Mouse (Mus musculus): Measurements from ENCODE around the gene 2310011J03Rik.

The 2310011J03Rik gene

DNA sequence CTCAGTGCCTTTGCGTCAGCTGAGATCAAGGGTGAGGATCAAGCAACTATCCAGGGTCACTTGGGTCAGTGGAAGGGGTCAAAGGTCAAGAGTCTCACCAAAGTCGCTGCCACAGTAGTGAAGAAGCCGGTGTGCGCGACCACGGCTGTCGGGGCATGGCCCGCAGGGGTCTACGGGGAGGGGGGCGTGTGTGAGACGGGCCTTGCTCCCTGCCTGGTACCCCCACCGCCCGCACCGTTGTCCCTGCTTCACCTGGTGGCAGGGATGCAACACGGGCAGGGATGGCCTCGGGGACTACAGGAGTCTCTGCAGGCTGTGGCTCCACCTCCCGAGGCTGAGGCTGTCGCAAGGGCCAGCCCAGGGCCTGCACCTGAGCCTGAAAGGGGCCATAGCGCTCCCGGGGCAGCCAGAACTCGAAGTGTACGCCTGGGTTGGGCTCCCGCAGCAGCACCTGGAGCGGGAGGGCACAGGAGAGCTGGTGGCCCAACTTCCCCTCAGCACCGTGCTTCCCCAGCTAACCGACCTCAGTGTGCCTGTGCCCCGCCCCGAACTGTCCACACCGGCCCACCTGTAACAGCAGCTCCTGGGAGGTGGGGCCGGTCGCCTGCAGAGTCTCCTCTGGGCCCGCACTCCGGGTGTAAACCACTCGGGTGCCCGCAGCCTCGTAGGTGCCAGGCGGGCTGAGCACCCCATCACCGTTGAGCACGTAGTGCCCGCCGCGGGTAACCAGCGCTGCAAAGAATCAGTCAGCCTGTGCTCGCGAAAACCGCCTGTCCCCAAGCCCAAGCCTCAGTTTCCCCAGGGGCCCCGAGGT, 21.4 kb upstream of the 2310011J03Rik start:
- DNase-seq, result no peak

DNA sequence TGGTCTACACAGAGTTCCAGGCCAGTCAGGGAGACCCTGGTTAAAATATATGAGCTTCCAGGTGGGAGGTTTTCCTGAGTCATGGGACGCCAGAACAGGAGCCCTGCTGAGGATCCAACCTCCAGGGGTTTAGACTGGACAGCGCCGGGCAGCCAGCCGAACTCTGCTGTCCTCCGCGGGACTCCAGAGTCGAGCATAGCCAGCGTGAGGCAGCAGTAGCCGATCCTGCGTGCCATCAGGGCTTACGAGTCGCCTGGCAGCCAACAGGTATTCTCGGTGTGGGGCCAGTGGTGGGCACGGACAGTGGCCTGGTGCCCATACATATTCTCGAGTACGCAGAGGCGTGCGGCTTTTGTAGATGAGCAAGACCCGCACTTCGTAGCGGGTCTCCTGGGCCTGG, 20.7 kb upstream of the 2310011J03Rik start:
- DNase-seq, result no peak

DNA sequence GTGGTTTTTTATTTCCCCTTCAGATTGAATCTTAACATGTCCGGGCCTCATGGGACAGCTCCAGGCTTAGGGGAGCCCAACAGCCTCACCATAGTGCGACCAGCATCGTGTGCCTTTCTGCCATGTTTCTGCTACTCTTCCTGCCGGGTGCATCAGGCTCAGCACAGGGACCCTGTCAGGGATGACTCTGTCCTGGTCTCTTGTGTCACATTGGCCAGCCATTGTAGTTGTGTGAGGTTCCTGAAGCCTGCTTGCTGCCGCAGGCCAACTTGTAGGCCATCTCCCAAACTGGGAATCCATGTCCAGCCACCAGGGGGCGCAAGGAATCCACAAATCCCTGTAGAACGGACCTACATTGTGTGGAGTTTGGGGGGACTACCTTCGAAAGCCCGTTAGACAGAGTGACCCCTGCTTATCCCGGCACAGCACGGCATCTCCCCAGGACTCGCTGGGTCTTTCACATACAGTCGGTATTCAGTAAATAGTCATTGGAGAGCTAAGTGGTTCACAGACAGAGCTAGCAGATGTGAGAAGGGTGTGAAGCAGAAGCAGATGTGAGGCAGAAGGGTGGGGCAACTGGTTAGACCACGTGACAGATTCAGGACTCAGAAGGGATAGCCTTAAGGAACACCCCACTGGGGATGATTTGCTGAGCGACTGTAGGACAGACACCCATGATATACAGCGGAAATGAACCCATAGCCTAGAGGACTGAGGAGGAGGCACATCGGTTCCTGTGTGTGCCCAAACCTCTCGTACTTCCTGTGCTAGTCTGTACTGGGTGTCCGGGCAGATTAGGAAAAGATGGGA, 19.8 kb upstream of the 2310011J03Rik start:
- peak; percentile 91 for DNase-seq

DNA sequence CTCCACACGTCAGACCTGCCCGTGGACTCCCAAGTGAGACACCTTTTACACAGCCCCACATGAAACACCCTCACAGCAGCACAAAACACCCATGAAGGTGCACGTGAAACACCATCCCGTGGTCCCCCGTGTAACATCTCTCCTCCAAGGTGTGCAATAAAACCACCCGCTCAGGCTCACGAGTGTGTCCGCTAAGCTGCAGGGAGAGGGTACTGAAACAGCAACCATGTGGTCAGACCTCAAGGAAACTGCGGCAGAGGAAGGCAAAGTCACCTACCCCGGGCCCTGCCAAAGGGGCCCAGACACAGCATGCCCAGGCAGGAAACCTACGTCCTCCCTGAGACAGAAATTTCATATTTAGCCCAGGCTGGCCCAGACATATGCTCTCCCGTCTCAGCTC, 15.9 kb upstream of the 2310011J03Rik start:
- no peak for DNase-seq

DNA sequence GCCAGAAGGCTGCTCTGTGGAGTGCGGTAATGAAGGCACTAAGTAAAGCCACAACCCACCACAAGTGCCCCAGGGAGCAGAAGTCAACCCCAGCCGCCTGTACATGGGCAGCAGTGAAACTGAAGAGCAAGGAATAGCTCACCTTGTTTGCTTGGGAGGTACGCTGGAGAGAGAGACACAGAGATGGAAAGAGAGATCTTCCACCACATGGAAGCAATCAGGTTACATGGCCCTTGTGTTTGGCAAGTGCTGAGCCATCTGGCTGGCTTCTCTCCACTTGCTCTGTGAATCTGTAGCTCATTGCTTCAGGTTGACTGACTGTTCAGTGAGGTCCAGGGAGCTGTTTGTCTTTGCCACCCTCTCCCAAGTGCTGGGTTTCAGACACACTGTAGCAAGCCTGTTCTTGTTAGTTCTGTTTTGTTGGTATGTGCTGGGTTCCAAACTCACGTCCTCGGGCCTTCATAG, 12.2 kb upstream of the 2310011J03Rik start:
- DNase-seq, result no peak

DNA sequence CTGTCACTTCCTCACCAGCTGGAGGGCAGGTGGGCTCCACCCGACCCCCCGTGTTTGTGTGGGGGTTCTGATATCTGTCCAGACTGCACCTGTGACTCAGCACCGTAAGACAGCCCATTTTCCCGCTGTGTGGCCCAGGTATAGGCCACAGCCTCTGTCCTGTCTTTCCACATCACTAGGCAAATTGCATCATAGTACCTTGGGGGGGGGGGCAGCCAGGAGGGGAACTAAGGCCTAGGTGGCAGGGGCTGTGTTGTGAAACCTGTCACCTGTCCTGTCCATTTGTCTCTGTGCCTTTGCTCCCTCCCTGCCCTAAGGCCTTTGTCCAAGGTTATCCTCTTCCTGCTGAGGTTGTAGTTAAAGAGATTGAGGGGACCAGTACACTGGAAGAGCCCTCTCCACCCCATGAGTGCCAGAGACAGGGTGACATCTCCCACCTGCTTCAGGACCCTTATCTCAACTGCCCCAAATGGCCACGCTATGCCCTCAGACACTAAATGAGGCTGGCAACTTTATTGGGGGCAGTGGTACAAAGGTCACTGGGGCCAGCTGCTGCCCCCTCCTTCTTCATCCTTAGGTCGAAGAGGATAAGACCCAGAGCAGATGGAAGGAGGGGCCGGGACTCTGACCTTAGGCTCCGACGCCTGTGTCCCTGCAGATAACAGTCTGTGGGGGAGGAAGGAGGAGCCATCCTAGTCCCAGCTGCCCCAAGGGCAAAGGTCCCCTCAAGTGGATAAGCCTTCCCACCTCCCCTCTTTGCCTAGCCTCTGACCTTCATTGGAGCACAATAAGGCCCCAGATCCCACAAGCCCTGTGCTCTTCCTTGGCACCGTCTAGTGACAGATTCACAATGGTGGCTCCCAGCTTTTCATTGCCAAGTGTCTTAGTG, 11.5 kb upstream of the 2310011J03Rik start:
- peak; percentile 90 for DNase-seq

DNA sequence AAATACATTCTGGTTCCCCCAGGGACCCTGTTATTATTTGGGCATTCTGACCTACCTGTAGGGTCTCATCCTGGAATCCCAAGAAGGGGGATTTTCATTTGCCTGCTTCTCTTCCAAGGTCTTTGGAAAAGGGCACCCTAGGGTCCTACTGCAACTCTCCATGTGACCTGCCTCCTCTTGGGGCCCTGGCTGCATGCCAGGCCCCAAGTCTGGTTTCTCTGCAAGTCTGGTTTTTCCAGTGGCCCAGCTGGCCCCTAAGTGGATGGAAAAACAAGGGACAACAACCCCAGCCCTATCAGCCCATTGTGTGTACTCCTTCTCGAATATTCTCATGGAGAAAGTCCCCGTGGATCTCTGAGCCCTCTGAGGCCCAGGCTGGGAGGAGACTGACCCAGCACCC, 10.6 kb upstream of the 2310011J03Rik start:
- DNase-seq, result no peak

DNA sequence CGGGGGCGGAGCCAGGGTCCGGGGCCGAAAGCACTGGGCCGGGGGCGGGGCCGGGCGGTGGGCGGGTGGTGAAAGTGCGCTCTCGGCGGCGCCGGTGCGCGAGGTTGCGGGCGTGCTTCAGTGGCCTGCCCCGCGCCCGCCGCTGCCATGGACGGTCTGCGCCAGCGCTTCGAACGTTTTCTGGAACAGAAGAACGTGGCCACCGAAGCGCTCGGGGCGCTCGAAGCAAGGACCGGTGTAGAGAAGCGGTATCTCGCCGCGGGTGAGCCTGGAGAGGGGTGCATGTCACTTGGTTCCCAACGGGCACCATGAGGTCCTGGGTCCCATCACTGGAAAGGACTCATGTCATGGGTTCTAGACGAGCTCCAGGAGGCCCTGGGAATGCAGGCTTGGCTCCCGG, 9.7 kb upstream of the 2310011J03Rik start:
- no peak for DNase-seq

DNA sequence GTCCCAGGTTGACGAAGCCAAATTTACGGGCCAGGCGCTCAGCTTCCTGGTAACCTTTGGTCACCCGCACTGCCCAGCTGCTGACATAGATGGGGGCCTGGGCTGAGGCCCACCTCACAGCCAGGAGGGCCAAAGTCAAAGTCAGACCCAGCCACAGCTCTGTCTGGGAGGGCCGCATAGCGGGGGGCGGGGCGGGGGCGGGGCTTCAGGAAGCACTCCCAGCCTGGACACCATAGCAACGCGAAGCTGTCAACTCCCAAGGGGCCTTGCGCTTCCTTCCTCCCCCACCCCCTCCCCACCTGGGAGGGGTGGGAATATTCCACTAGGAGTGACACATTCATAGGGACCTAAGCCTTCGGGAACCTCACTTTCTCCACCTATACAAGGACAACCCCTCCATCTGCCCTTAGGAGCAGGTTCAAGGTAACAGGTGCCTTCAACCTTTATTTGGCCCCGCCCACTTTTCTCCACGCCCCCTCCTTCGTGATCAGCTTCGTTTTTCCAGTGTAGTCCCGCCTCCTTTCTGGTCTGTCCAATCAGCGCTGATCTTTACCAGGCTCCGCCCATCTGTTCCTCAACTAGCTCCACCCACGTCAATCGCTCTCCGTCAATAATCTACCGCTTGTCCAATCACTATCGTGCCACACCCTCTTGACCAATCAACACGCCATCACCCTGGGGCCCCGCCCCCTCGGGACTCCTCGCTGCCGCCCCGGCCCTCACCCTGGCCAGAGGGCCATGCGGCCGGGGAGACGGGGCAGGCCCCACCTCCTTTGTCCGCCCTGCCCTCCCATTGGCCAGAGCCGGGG, 9.1 kb upstream of the 2310011J03Rik start, which contains the start of the genes Pcsk4 and Reep6:
TSS of gene Pcsk4 (minus strand) at position 226 of the 809 bp plus-strand sequence.
TSS of gene Reep6 (plus strand) at position 681 of the 809 bp plus-strand sequence.
- DNase-seq, result peak; percentile 99

DNA sequence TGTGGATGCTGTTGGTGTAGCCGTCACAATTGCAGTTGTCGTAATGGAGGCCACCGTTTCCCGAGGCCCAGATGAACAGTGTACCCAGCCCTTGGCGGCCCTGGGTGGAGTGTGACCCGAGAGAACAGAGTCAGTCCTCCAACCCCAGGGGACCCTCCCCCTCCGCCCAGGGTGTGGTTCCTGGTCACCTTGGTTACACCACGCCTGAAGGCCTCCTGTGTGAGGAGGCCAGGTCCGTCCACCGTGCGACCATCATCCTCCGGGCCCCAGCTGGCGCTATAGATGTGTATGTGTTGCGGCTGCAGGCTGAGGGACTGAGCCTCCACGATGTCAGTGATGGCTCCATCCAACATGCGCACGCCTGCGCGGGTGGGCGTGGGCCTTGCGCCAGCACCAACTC, 4.7 kb upstream of the 2310011J03Rik start:
- DNase-seq, result no peak

DNA sequence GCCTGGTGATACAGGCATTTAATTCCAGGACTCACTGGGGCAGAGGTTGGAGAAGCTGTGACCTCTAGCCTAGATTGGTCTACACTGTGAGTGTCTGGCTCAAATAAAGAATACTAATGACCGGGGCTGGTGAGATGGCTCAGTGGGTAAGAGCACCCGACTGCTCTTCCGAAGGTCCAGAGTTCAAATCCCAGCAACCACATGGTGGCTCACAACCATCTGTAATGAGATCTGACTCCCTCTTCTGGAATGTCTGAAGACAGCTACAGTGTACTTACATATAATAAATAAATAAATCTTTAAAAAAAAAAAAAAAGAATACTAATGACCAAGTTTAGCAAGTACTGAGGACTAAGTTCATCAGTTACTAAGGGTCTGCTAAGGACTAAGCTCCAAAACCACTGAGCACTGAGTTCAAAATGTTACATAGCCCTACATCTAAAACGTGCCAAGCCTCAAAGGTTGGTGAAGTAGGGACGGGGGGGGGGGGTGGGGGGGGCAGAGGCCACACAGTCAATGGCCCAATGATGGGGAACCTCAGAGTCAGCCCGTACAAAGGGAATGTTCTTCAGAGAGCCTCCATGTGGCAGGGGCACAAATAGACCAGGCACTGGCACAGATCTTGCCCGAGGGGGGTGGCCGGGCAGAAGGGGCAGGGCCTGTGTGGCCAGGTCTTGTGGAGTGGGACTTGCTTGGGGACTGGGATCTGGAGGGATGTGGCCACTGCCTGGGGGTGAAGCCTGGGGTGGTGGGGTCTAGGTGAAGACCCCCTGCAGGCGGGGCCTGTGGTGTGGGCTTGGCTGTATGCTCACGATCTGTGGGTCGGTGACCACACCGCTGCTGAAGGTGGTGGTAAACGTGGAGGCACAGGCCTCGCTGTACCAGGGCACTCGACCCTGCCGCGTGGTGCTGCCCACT, 4.0 kb upstream of the 2310011J03Rik start:
- no peak for DNase-seq

DNA sequence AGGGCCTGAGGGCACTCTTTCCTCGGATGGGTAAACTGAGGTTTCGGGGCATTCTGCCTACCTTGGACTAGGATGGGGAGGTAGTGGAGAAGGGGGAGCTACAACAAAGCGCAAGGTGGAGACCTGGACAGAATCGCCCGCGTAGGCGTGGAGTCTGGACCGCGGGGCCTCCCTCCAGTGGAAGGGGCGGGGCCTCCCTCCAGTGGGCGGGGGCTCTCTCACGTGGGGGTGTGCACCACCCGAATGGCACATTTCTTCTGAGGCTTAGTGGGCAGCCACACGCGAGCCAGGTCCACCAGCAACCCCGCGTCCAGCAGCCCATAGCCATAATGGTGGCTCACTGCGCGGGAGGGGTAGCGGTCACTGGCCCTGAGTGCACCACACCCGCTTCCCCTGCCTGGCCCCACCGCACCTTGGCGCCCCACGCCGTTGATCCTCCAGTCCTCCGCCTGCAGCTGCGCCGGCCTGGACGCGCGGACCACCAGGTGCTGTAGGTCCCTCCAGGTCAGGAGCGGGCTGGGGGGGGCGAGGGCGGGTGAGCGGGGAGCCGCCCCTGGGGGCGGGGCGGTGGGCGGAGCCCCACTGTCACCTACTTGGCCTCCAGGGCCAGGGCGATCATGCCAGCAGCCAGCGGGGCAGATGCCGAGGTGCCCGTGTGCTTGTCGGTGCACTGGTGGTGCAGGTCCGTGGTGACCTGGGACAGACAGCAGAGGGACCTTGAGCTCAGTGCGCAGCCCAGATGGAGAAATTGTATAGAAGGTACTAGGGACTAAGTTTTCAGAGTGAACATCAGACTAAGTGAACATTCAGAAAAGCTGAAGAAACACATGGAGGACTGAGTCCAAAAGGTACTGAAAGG, 3.2 kb upstream of the 2310011J03Rik start:
- peak; percentile 90 for DNase-seq

DNA sequence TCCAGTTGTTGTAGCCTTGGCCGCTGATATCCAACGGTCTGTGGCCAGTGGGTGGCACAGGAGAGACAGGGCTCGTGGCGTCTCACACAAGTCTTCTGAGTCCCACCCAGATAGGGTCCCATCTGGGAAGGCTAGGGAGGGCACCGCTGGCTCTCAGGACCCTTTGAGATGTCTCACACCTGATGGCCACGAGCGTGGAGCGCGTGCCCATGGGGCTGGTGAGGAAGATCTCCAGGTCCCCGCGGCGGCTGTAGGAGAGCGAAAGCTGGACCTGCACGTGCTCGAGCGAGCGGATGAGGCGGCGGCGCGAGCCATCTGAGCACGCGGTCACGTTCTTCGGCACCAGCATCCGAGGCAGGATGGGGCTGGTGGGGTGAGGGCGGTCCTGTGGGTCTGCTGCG, 2.5 kb upstream of the 2310011J03Rik start:
- peak; percentile 55 for DNase-seq

DNA sequence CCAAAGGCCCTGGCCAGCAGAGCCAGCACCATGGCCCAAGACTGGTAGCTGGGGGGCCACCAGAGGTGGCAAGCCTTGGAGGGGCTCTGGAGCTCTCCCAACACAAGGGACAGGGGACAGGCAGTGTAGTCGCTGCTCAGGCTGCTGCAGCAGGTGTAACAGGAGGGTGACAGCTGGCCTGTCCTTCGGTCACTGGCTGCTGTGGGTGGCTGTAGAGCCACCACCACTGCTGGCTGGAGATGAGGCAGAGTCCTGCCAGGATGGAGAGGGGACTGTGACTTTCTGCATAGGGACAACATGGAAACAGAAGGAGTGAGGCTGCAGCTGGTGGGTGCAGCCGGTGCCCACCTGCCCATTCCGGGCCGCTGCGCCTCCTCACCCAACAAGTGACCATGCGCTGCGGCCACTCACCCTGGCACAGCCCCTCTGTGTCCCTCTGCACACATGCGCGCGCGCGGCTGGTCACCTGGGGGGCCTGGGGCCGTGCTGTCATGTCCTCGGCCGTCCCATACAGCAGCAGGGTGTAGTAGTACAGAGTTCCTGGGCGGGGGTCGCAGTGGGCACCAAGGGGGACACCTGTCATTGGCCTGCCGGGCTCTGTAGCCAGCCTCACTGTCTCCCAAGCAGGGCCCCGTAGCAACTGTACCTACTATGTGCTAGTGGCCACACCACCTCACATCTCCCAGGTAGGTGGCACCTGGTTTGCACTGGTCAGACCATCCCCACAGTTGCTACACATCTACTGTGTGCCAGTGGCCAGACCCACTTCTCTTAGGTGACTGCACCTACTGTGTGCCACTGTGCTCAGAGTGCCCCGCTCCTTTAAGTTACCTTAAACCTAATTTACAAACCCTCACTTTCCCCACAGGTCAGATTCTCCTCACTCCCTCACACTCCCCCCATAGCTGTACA, 1.6 kb upstream of the 2310011J03Rik start:
- no peak for DNase-seq

DNA sequence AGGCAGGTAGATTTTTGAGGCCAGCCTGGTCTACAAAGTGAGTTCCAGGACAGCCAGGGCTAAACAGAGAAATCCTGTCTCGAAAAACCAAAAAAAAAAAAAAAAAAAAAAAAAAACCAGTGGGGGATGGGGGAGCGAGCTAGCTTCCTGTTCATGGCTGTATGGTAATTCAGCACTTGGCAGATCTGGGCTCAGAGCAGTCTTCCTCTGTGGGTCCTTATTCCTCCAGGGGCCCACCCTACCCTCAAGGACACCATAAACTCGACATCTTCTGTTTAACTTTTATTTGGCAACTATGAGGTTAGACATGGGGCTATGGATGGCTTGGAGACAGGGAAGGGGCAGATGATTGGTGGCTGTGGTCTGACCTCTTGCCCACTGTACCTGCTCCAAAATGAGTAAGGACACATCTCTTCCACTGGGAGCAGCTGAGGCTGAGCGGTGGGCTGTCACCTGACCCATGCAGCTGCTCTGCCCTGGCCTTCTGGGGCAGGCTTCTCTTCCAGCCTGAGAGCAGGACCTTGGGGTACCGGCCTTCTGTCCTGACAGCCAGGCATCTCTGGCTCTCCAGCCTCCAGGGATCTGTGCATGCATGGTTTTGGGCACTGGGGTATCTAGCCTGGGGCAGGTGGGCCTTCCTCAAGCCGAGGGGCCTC, 805 bp upstream of the 2310011J03Rik start:
- DNase-seq, result no peak

DNA sequence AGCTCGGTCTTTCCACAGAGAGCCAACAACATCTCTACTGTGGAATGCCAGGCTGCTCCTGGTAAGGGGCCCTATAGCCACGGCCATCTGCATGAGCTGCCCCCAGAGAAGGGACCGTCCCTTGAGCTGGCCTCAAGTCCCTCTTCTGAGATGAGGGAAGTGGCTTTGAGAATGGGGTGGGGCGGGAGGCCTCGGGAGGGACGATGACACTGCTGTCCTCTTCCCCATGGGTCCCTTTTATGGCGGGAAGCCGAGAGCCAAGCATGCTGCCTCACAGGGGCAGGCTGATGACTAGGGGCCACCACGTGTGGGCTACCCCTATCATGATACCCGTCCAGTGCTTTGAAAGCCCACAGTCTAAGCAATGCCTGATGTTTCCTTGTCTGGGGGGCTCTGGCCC, 3.3 kb downstream of the 2310011J03Rik start:
- DNase-seq, result no peak

DNA sequence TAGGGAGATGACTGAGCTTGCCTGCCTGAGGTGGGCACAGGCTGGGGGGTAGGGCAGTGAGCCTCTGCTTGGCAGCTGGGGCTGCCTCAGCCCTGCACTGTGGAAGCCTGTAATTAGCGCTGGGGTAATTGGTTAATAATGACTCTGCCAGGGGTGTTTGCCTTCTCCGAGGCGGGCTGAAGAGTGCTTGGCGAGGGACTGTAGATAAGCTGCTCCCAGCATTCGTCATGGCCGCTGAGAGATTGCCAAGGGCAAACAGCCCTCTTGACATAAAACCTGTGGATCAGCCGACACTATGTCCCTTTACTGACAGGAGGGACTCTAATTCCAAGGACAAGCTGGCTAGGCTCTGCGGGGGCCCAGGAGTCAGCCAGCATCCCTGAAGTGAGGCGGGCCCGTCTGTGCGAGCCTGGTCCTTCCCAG, 4.0 kb downstream of the 2310011J03Rik start:
- DNase-seq, result no peak

DNA sequence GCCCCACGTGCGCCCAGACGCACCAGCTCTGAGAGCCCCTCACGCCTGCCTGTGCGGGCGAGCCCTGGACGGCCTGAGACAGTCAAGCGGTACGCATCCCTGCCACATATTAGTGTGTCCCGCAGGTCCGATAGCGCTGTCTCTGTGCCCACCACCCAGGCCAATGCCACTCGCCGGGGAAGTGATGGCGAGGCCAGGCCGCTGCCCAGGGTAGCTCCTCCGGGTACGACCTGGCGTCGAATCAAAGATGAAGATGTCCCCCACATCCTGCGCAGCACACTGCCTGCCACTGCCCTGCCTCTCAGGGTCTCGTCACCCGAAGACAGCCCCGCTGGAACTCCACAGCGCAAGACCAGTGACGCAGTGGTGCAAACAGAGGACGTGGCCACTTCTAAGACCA, 5.0 kb downstream of the 2310011J03Rik start:
- DNase-seq, result no peak

Measured in liver (tissue).